In the genomic region with DNA sequence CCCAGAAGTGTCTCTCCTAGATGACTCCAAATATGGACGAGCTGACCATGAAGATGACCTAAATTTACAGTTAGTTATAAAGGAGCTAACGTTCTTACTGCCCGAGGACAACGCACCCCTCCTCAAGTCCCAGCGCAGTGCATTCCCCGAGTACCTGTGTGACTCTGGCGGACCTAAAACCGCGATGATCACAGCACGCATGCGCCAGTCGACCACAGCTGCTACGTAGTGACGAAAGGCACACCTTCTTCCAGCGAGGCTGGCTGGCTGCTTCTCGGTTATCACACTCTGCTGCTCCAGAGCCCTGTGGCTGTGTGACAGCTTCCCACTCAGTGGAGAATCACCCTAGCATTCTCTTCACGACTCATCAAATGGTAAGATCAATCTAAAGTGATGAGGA, we compare ENCODE assay signal across 8 mouse cellular contexts. TPM values are rescaled to one million over a fixed set of nuclear protein-coding genes. Genes with fewer than 3 reads are reported as not detected.
DNase-seq lines count a peak whose midpoint lies in the region; ATAC-seq and TF ChIP-seq lines count a peak whose summit lies in the region.

No protein-coding gene starts in this region.

- no peak for ATAC-seq in hindbrain, embryonic 15.5 days (ENCODE audit: low FRiP score, low read depth)
- no peak for ATAC-seq in hindbrain, postnatal 0 days

- no peaks in the 10 kb centered on the region for H3K36me3 ChIP-seq in hindbrain, embryonic 15.5 days
- H3K36me3 ChIP-seq in hindbrain, embryonic 10.5 days, result no peaks in the 10 kb centered on the region
- peaks cover 0 to 8% of the 10 kb centered on the region in 2 experiments; a peak in 2 of 4 replicates for H3K36me3 ChIP-seq in MEL (ENCODE audit: control insufficient read depth in 1 of 2, insufficient read depth in 2 of 2, low read length in 2 of 2)
- H3K36me3 ChIP-seq in hindbrain, postnatal 0 days (ENCODE audit: insufficient read depth, low read length), result no peaks in the 10 kb centered on the region

- no peak for TF ChIP-seq EP300 in MEL (IDR thresholded peaks at IDR 0.05; ENCODE audit: low read depth in 1 of 2, low read length in 2 of 2)

- DNase-seq in hindbrain, embryonic 10.5 days (ENCODE audit: low spot score), result no peak
- DNase-seq in MEL (ENCODE audit: low read depth, low spot score), result peak; percentile 92
- peak; percentile 61 to 71 for DNase-seq in cerebellum, postnatal 14 days
- peak; percentile 19 for DNase-seq in hindbrain, postnatal 0 days (ENCODE audit: low spot score)
- DNase-seq in left cerebral cortex, postnatal 4 days, result peak; percentile 26
- peak; percentile 44 to 59 for DNase-seq in right cerebral cortex, postnatal 36 days (ENCODE audit: low spot score in 2 of 2)
- no peak for DNase-seq in gastrocnemius, postnatal 10 days

- WGBS in hindbrain, embryonic 15.5 days, result 78% methylated on average over 17 of the region's 17 CpGs
- 67% methylated on average over 17 of the region's 17 CpGs for WGBS in hindbrain, embryonic 10.5 days
- 67% methylated on average over 17 of the region's 17 CpGs for WGBS in hindbrain, postnatal 0 days

- H3K4me3 ChIP-seq in hindbrain, embryonic 15.5 days, result no peak overlapping the region
- H3K4me3 ChIP-seq in hindbrain, embryonic 10.5 days, result no peak overlapping the region
- peak overlapping the region; percentile 47 to 69 for H3K4me3 ChIP-seq in MEL (ENCODE audit: control insufficient read depth in 1 of 2, insufficient read depth in 1 of 2, low read depth in 2 of 2, low read length in 2 of 2)
- H3K4me3 ChIP-seq in hindbrain, postnatal 0 days (ENCODE audit: low read length), result no peak overlapping the region

- peak overlapping the region; percentile 34 for H3K4me2 ChIP-seq in hindbrain, embryonic 15.5 days
- no peak overlapping the region for H3K4me2 ChIP-seq in hindbrain, postnatal 0 days (ENCODE audit: low read depth, low read length)

- intact Hi-C loops in left cerebral cortex, postnatal 4 days (cut with DNase I), result no loop called here

- peaks cover 12% of the 10 kb centered on the region for H3K4me1 ChIP-seq in hindbrain, embryonic 15.5 days (replicated peaks)
- H3K4me1 ChIP-seq in hindbrain, embryonic 10.5 days (replicated peaks), result peaks cover 10% of the 10 kb centered on the region
- peaks cover 2 to 19% of the 10 kb centered on the region in 2 experiments for H3K4me1 ChIP-seq in MEL (ENCODE audit: control insufficient read depth in 1 of 2, insufficient read depth in 2 of 2, low read length in 2 of 2)
- H3K4me1 ChIP-seq in hindbrain, postnatal 0 days (ENCODE audit: insufficient read depth, low read length), result peaks cover 6% of the 10 kb centered on the region; the same call in 1 of the 2 replicates

- no peaks in the 10 kb centered on the region for H3K79me2 ChIP-seq in MEL (ENCODE audit: control insufficient read depth, insufficient read depth, low read length, poor library complexity)

- TF ChIP-seq CTCF in MEL (IDR thresholded peaks at IDR 0.05 in 2 of 3, conservative IDR thresholded peaks at IDR 0.05 in 1 of 3; ENCODE audit: control insufficient read depth in 1 of 3, insufficient read depth in 1 of 3, low read depth in 2 of 3, low read length in 3 of 3, poor library complexity in 1 of 3, severe bottlenecking in 1 of 3), result no peak
- TF ChIP-seq CTCF in hindbrain, postnatal 0 days (IDR thresholded peaks at IDR 0.05; ENCODE audit: low read depth), result no peak

- TF ChIP-seq RAD21 in MEL (IDR thresholded peaks at IDR 0.05; ENCODE audit: low read depth, low read length), result no peak

- H3K27me3 ChIP-seq in hindbrain, embryonic 15.5 days, result no peaks in the 10 kb centered on the region
- H3K27me3 ChIP-seq in hindbrain, embryonic 10.5 days (ENCODE audit: insufficient read depth, poor library complexity, severe bottlenecking), result no peaks in the 10 kb centered on the region
- H3K27me3 ChIP-seq in MEL (ENCODE audit: control insufficient read depth in 1 of 2, insufficient read depth in 2 of 2, low read length in 2 of 2), result no peaks in the 10 kb centered on the region
- no peaks in the 10 kb centered on the region for H3K27me3 ChIP-seq in hindbrain, postnatal 0 days (ENCODE audit: insufficient read depth, low read length)

- TF ChIP-seq POLR2A in MEL (IDR thresholded peaks at IDR 0.05; ENCODE audit: control insufficient read depth in 1 of 2, insufficient read depth in 1 of 2, low read depth in 1 of 2, low read length in 2 of 2, poor library complexity in 1 of 2), result peak; percentile 41 to 73; a peak in 2 of 4 replicates

- H3K9me3 ChIP-seq in hindbrain, embryonic 15.5 days, result no peaks in the 10 kb centered on the region
- no peaks in the 10 kb centered on the region for H3K9me3 ChIP-seq in hindbrain, embryonic 10.5 days
- H3K9me3 ChIP-seq in MEL (replicated peaks; ENCODE audit: insufficient read depth, low read length), result no peaks in the 10 kb centered on the region
- no peaks in the 10 kb centered on the region for H3K9me3 ChIP-seq in hindbrain, postnatal 0 days (ENCODE audit: low read length)

- H3K27ac ChIP-seq in hindbrain, embryonic 15.5 days (replicated peaks), result no peak overlapping the region
- no peak overlapping the region for H3K27ac ChIP-seq in hindbrain, embryonic 10.5 days
- H3K27ac ChIP-seq in MEL (ENCODE audit: control insufficient read depth, low read depth, low read length), result peak overlapping the region; percentile 40
- no peak overlapping the region for H3K27ac ChIP-seq in hindbrain, postnatal 0 days

- no peak overlapping the region for H3K9ac ChIP-seq in hindbrain, embryonic 15.5 days
- peak overlapping the region; percentile 54 for H3K9ac ChIP-seq in MEL (ENCODE audit: control insufficient read depth, low read depth, low read length, poor library complexity, severe bottlenecking)
- no peak overlapping the region for H3K9ac ChIP-seq in hindbrain, postnatal 0 days (replicated peaks; ENCODE audit: low read length)

TF ChIP-seq in MEL, 35 proteins besides CTCF, POLR2A, EP300 and RAD21 (continues in another document):
- TF ChIP-seq E2F4 (IDR thresholded peaks at IDR 0.05; ENCODE audit: borderline replicate concordance, low read depth, low read length) (no peak), ETS1 (IDR thresholded peaks at IDR 0.05; ENCODE audit: low read depth, low read length) (0 out of 2 replicates have a peak, but pooled peaks have one; percentile 38), POLR2AphosphoS2 (IDR thresholded peaks at IDR 0.05; ENCODE audit: low read length) (peak; percentile 38; the same call in 1 of the 2 replicates), GABPA (IDR thresholded peaks at IDR 0.05; ENCODE audit: low read depth, low read length) (no peak), NRF1 (IDR thresholded peaks at IDR 0.05; ENCODE audit: insufficient read depth, low read depth, low read length, poor library complexity, severe bottlenecking) (peak; percentile 98), ZMIZ1 (IDR thresholded peaks at IDR 0.05; ENCODE audit: low read depth, low read length) (no peak), TAL1 (IDR thresholded peaks at IDR 0.05; ENCODE audit: low read length) (no peak), POLR2AphosphoS5 (IDR thresholded peaks at IDR 0.05; ENCODE audit: borderline replicate concordance, low read depth, low read length) (no peak), TBP (IDR thresholded peaks at IDR 0.05; ENCODE audit: low read depth, low read length) (peak; percentile 56; the same call in 1 of the 2 replicates), ZKSCAN1 (IDR thresholded peaks at IDR 0.05; ENCODE audit: low read depth, low read length) (no peak), GATA1 (IDR thresholded peaks at IDR 0.05; ENCODE audit: low read depth, low read length) (no peak), MYB (IDR thresholded peaks at IDR 0.05; ENCODE audit: low read depth, low read length) (no peak), ZNF384 (IDR thresholded peaks at IDR 0.05; ENCODE audit: low read depth, low read length) (no peak), SMC3 (IDR thresholded peaks at IDR 0.05; ENCODE audit: low read depth, low read length) (0 out of 2 replicates have a peak, but pooled peaks have one; percentile 8), RCOR1 (IDR thresholded peaks at IDR 0.05; ENCODE audit: low read depth, low read length) (no peak), CHD1 (IDR thresholded peaks at IDR 0.05; ENCODE audit: low read depth, low read length) (no peak), ELF1 (IDR thresholded peaks at IDR 0.05; ENCODE audit: low read depth, low read length) (no peak)

RNA-seq across cellular contexts. Expression of a gene that starts 12.8 kb away (rescaled TPM):
- polyA plus RNA-seq in hindbrain, embryonic 15.5 days (2015; fragmentation: Nextera tagmentation; extraction: Ambion mirVana), result 1.9 and 2.5 TPM in 2 replicates
- 1.1 and 2.1 TPM in 2 replicates for polyA plus RNA-seq in hindbrain, embryonic 10.5 days (2016; fragmentation: Nextera tagmentation; extraction: Ambion mirVana)
- 0.13 and 0.31 TPM in 2 replicates for total RNA-seq in MEL (2012; rRNA removed)
- under 1 TPM in 1 of 2 experiments, not detected in 1; 0.36 TPM for polyA plus RNA-seq in MEL (2012; ENCODE audit: insufficient read depth in 1 of 2, insufficient read length in 2 of 2, low read depth in 1 of 2, low replicate concordance in 2 of 2, missing spikeins in 1 of 2)
- total RNA-seq in hindbrain, postnatal 0 days (2014; rRNA removed), result 1.3 and 2.2 TPM in 2 replicates
- 1.4 and 1.8 TPM in 2 replicates for polyA plus RNA-seq in hindbrain, postnatal 0 days (2015; fragmentation: Nextera tagmentation; extraction: Ambion mirVana)
- 1 to 10 TPM; 1.4 TPM for total RNA-seq in left cerebral cortex, postnatal 4 days (2021)
- total RNA-seq in gastrocnemius, postnatal 10 days (2021), result not detected

RNA-seq across cellular contexts. Expression of a gene that starts 33.6 kb away (rescaled TPM):
- polyA plus RNA-seq in hindbrain, embryonic 15.5 days (2015; fragmentation: Nextera tagmentation; extraction: Ambion mirVana), result 13.0 and 13.6 TPM in 2 replicates
- polyA plus RNA-seq in hindbrain, embryonic 10.5 days (2016; fragmentation: Nextera tagmentation; extraction: Ambion mirVana), result 10.7 and 11.4 TPM in 2 replicates
- 28.3 and 31.3 TPM in 2 replicates for total RNA-seq in MEL (2012; rRNA removed)
- 10 to 100 TPM in 1 of 2 experiments, not detected in 1; 35.9 TPM for polyA plus RNA-seq in MEL (2012; ENCODE audit: insufficient read depth in 1 of 2, insufficient read length in 2 of 2, low read depth in 1 of 2, low replicate concordance in 2 of 2, missing spikeins in 1 of 2)
- 40.4 and 40.9 TPM in 2 replicates for total RNA-seq in hindbrain, postnatal 0 days (2014; rRNA removed)
- polyA plus RNA-seq in hindbrain, postnatal 0 days (2015; fragmentation: Nextera tagmentation; extraction: Ambion mirVana), result 8.1 and 9.0 TPM in 2 replicates
- total RNA-seq in left cerebral cortex, postnatal 4 days (2021), result 10 to 100 TPM; 38.5 to 39.3 TPM
- total RNA-seq in gastrocnemius, postnatal 10 days (2021), result 10 to 100 TPM; 14.9 to 18.7 TPM

RNA-seq across cellular contexts. Expression of a gene that starts 34.0 kb away (rescaled TPM):
- polyA plus RNA-seq in hindbrain, embryonic 15.5 days (2015; fragmentation: Nextera tagmentation; extraction: Ambion mirVana), result 28.5 and 32.1 TPM in 2 replicates
- polyA plus RNA-seq in hindbrain, embryonic 10.5 days (2016; fragmentation: Nextera tagmentation; extraction: Ambion mirVana), result 40.5 and 40.6 TPM in 2 replicates
- 12.0 and 12.6 TPM in 2 replicates for total RNA-seq in MEL (2012; rRNA removed)
- polyA plus RNA-seq in MEL (2012; ENCODE audit: insufficient read depth in 1 of 2, insufficient read length in 2 of 2, low read depth in 1 of 2, low replicate concordance in 2 of 2, missing spikeins in 1 of 2), result 10 to 100 TPM in 1 of 2 experiments, not detected in 1; 13.9 TPM
- total RNA-seq in hindbrain, postnatal 0 days (2014; rRNA removed), result 11.0 and 12.1 TPM in 2 replicates
- 19.8 and 21.7 TPM in 2 replicates for polyA plus RNA-seq in hindbrain, postnatal 0 days (2015; fragmentation: Nextera tagmentation; extraction: Ambion mirVana)
- 10 to 100 TPM; 14.2 to 14.4 TPM for total RNA-seq in left cerebral cortex, postnatal 4 days (2021)
- total RNA-seq in gastrocnemius, postnatal 10 days (2021), result 1 to 10 TPM; 6.6 to 7.7 TPM

Comparison
In these comparisons a context has a peak if more than half of its experiments do, and no peak if none do; other contexts are left out.
1. DNase-seq: peak in MEL (single experiment), cerebellum, postnatal 14 days (2 of 2), hindbrain, postnatal 0 days (single experiment), left cerebral cortex, postnatal 4 days (single experiment) and right cerebral cortex, postnatal 36 days (2 of 2); none in hindbrain, embryonic 10.5 days (single experiment) and gastrocnemius, postnatal 10 days (single experiment).
2. H3K4me3 ChIP-seq: peak in MEL (2 of 2); none in hindbrain, embryonic 15.5 days (single experiment), hindbrain, embryonic 10.5 days (single experiment) and hindbrain, postnatal 0 days (single experiment).